Comparison of ENCODE assay signal across 8 mouse cellular contexts in the genomic region with DNA sequence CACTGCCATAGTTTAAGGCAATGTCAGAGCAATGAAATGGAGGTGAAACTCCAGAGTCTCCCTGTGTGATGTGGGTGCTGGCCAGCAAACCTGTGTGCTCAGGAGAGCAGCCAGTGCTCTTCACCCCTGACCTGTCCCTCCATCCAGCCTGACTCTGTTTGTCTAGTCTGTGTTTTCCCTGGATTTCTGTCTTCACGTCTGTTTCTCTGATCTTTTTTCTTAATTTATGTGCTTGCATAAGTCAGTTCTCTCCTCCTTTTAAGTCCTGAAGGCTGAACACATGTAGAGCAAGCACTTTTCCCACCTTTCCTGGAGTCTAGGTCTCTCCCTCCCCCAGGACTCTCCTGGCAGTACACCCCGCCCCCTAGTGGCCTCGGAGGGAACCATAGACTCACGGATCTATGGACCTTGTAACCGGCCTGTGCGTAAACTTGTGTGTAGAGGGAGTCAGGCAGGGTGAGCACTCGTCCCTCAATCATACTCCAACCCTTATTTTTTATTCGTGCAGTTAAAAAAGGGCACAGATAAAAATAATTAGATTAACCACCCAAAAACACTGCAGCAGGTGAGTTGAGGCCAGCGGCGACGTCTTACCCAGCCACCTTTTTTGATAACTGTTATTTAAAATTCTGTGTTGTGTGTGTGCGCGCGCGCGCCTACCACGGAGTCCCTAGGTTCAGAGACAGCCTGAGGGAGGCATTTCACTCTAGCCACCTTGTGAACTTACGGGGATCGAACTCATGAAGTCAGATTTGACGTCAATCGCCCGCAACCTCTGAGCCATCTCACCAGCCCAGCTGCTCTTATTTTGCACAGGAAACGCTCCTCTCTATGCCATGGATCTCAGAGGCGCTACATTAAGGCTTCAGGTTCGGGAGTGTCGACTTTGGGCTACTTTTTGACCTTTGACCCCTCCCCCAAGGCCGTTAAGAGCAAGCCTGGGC. TPM values are rescaled to one million over a fixed set of nuclear protein-coding genes. Genes with fewer than 3 reads are reported as not detected.
DNase-seq lines count a peak whose midpoint lies in the region; ATAC-seq and TF ChIP-seq lines count a peak whose summit lies in the region.

No protein-coding gene starts in this region.

- H3K4me2 ChIP-seq in hindbrain, embryonic 16.5 days (ENCODE audit: low read length): peak overlapping the region; percentile 55

- no peaks in the 10 kb centered on the region for H3K27me3 ChIP-seq in Patski
- H3K27me3 ChIP-seq in hindbrain, embryonic 16.5 days (replicated peaks; ENCODE audit: control insufficient read depth, insufficient read depth, low read length): no peaks in the 10 kb centered on the region

- H3K4me1 ChIP-seq in hindbrain, embryonic 16.5 days (ENCODE audit: control insufficient read depth, insufficient read depth, low read depth, low read length): peaks cover 37% of the 10 kb centered on the region

- 4% methylated on average over 27 of the region's 27 CpGs for WGBS in hindbrain, embryonic 16.5 days

- H3K27ac ChIP-seq in hindbrain, embryonic 16.5 days (ENCODE audit: low read depth, low read length): peak overlapping the region; percentile 53

- H3K9ac ChIP-seq in hindbrain, embryonic 16.5 days (ENCODE audit: low read depth, low read length): peak overlapping the region; percentile 51

- H3K9me3 ChIP-seq in hindbrain, embryonic 16.5 days (ENCODE audit: control insufficient read depth, low read length): no peaks in the 10 kb centered on the region

- CTCF ChIA-PET in Patski (lab: Charles Lee): interaction anchor here (1.0 to 2.7 kb wide), 3 partner anchors 9 to 51 kb away, joined by 3 to 5 read pairs (median 4); a partner anchor contains a TSS

- H3K4me3 ChIP-seq in hindbrain, embryonic 16.5 days (ENCODE audit: low read length): peak overlapping the region; percentile 49

- no peak for ATAC-seq in Patski
- ATAC-seq in hindbrain, embryonic 16.5 days: peak; percentile 23
- peak; percentile 51 for ATAC-seq in megakaryocyte, adult 5-6 weeks (ENCODE audit: poor library complexity, severe bottlenecking)

- in situ Hi-C loops in Patski (cut with MboI; ENCODE audit: low pct_unique_long_range_greater_than_20kb): loop anchor here (5.0 to 10.0 kb wide), 2 partner anchors 60 to 127 kb away; a partner anchor contains a TSS

- peak; percentile 58 for DNase-seq in Patski (ENCODE audit: low read depth, low spot score)
- peak; percentile 93 to 97 for DNase-seq in cerebellum, postnatal 25 days
- peak; percentile 84 to 86 for DNase-seq in frontal cortex, postnatal 36 days (ENCODE audit: low spot score in 2 of 2)
- DNase-seq in left cerebral cortex, adult 18-20 months (ENCODE audit: low spot score in 2 of 2): peak; percentile 89 to 92
- DNase-seq in right cerebral cortex, adult 18-20 months: peak; percentile 88
- peak; percentile 80 for DNase-seq in urinary bladder, postnatal 10 days (ENCODE audit: low spot score)

- no peaks in the 10 kb centered on the region for H3K36me3 ChIP-seq in hindbrain, embryonic 16.5 days (ENCODE audit: control insufficient read depth, insufficient read depth, low read length)

- POLR2A ChIA-PET in Patski (lab: Charles Lee): interaction anchor here (0.6 kb wide), 1 partner anchor 30 kb away, joined by 4 read pairs; no protein-coding TSS in a partner anchor

- no peak for TF ChIP-seq CTCF in Patski (IDR thresholded peaks at IDR 0.05)

RNA-seq across cellular contexts. Expression of a gene that starts 1.0 kb away (rescaled TPM):
- polyA plus RNA-seq in Patski (2021): 140 TPM
- 17.7 and 18.3 TPM in 2 replicates for polyA plus RNA-seq in hindbrain, embryonic 16.5 days (2015; fragmentation: Nextera tagmentation; extraction: Ambion mirVana)
- total RNA-seq in left cerebral cortex, adult 18-20 months (2021): 100 to 1,000 TPM; 108 to 109 TPM
- 58.0 and 60.7 TPM in 2 replicates for total RNA-seq in megakaryocyte, adult 5-6 weeks (2015)
- total RNA-seq in megakaryocyte, adult 5-6 weeks (2017): 142 and 146 TPM in 2 replicates

RNA-seq across cellular contexts. Expression of a gene that starts 9.2 kb away (rescaled TPM):
- 181 TPM for polyA plus RNA-seq in Patski (2021)
- polyA plus RNA-seq in hindbrain, embryonic 16.5 days (2015; fragmentation: Nextera tagmentation; extraction: Ambion mirVana): 10.3 and 13.0 TPM in 2 replicates
- total RNA-seq in left cerebral cortex, adult 18-20 months (2021): 10 to 100 TPM; 16.8 to 18.8 TPM
- total RNA-seq in megakaryocyte, adult 5-6 weeks (2015): 32.4 and 33.0 TPM in 2 replicates
- total RNA-seq in megakaryocyte, adult 5-6 weeks (2017): 41.9 and 46.7 TPM in 2 replicates

RNA-seq across cellular contexts. Expression of a gene that starts 23.8 kb away (rescaled TPM):
- 475 TPM for polyA plus RNA-seq in Patski (2021)
- 554 and 581 TPM in 2 replicates for polyA plus RNA-seq in hindbrain, embryonic 16.5 days (2015; fragmentation: Nextera tagmentation; extraction: Ambion mirVana)
- total RNA-seq in left cerebral cortex, adult 18-20 months (2021): 100 to 1,000 TPM; 367 to 371 TPM
- 161 and 162 TPM in 2 replicates for total RNA-seq in megakaryocyte, adult 5-6 weeks (2015)
- 31.0 and 34.7 TPM in 2 replicates for total RNA-seq in megakaryocyte, adult 5-6 weeks (2017)

RNA-seq across cellular contexts. Expression of a gene that starts 26.0 kb away (rescaled TPM):
- polyA plus RNA-seq in Patski (2021): 30.0 TPM
- 98.8 and 130 TPM in 2 replicates for polyA plus RNA-seq in hindbrain, embryonic 16.5 days (2015; fragmentation: Nextera tagmentation; extraction: Ambion mirVana)
- 100 to 1,000 TPM; 418 to 437 TPM for total RNA-seq in left cerebral cortex, adult 18-20 months (2021)
- 1.6 and 2.2 TPM in 2 replicates for total RNA-seq in megakaryocyte, adult 5-6 weeks (2015)
- total RNA-seq in megakaryocyte, adult 5-6 weeks (2017): 1.4 TPM in 1 of 2 replicates, not detected in the other

RNA-seq across cellular contexts. Expression of a gene that starts 33.5 kb away (rescaled TPM):
- 116 TPM for polyA plus RNA-seq in Patski (2021)
- polyA plus RNA-seq in hindbrain, embryonic 16.5 days (2015; fragmentation: Nextera tagmentation; extraction: Ambion mirVana): 16.0 and 16.1 TPM in 2 replicates
- 100 to 1,000 TPM; 105 TPM for total RNA-seq in left cerebral cortex, adult 18-20 months (2021)
- 29.5 and 29.6 TPM in 2 replicates for total RNA-seq in megakaryocyte, adult 5-6 weeks (2015)
- total RNA-seq in megakaryocyte, adult 5-6 weeks (2017): 22.4 and 36.1 TPM in 2 replicates
